ENCODE assay signal across 29 mouse cellular contexts in the genomic region with DNA sequence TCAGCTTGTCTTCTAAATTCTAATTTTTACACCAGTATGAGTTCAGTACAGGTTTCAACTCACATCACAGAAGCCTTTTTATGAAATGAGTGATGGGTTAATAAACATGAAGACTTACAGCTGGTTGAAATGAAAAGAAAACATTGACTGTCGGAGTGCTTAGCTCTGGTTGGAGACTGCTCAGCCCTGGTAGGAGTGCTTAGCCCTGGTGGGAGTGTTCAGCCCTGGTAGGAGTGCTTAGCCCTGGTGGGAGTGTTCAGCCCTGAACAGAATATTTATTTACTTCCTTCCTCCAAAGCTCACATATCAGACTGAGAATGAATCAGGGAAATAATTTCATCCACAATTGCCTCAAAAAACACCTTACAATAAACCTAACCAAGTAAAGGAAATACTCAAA.
DNase-seq lines count a peak whose midpoint lies in the region; ATAC-seq and TF ChIP-seq lines count a peak whose summit lies in the region.
"Had no signal": no experiment of that assay in that cellular context is flagged by ENCODE, and none has a peak within 500 bp of the region (broad histone marks: within the 10 kb centered on the region; RNA-seq: fewer than 3 reads in every experiment).

No protein-coding gene starts in this region.

- H3K27me3 ChIP-seq in kidney, embryonic 15.5 days = no peaks in the 10 kb centered on the region
- H3K27me3 ChIP-seq in kidney, postnatal 0 days (ENCODE audit: insufficient read depth, low read length) = no peaks in the 10 kb centered on the region
- H3K27me3 ChIP-seq: CH12.LX; embryonic facial prominence, embryonic 13.5 days; embryonic facial prominence, embryonic 15.5 days; forebrain, embryonic 12.5 days; Patski had no signal

- 18% methylated on average over 1 of the region's 1 CpGs for WGBS in kidney, embryonic 15.5 days
- WGBS in kidney, postnatal 0 days = 27% methylated on average over 1 of the region's 1 CpGs

- H3K36me3 ChIP-seq in kidney, embryonic 15.5 days = no peaks in the 10 kb centered on the region
- H3K36me3 ChIP-seq in kidney, postnatal 0 days (ENCODE audit: insufficient read depth, low read length) = no peaks in the 10 kb centered on the region
- H3K36me3 ChIP-seq: embryonic facial prominence, embryonic 13.5 days; embryonic facial prominence, embryonic 15.5 days; forebrain, embryonic 10.5 days; forebrain, embryonic 12.5 days; G1E had no signal

- ATAC-seq in frontal cortex, adult (ENCODE audit: low TSS enrichment) = 0 out of 2 replicates have a peak, but pooled peaks have one; percentile 31
- peak; percentile 90 for ATAC-seq in kidney, embryonic 15.5 days (replicated peaks; ENCODE audit: low FRiP score)
- peak; percentile 63; the same call in 1 of the 2 replicates for ATAC-seq in kidney, postnatal 0 days (replicated peaks; ENCODE audit: low FRiP score, low read depth)
- ATAC-seq: activated CD4-positive, CD25-positive, alpha-beta regulatory T cell, adult 4 months; CD4-positive, CD25-positive, alpha-beta regulatory T cell, adult 4 months; forebrain, embryonic 14.5 days; Patski had no signal

- TF ChIP-seq CTCF in kidney, postnatal 0 days (IDR thresholded peaks at IDR 0.05; ENCODE audit: low read depth) = no peak

- no peak overlapping the region for H3K4me2 ChIP-seq in kidney, embryonic 15.5 days
- H3K4me2 ChIP-seq in kidney, postnatal 0 days (ENCODE audit: low read length) = no peak overlapping the region
- H3K4me2 ChIP-seq: embryonic facial prominence, embryonic 13.5 days; embryonic facial prominence, embryonic 15.5 days; forebrain, embryonic 12.5 days had no signal

- no peaks in the 10 kb centered on the region for H3K4me1 ChIP-seq in kidney, embryonic 15.5 days
- H3K4me1 ChIP-seq in kidney, postnatal 0 days (replicated peaks; ENCODE audit: insufficient read depth, low read length) = no peaks in the 10 kb centered on the region
- H3K4me1 ChIP-seq: embryonic facial prominence, embryonic 13.5 days; embryonic facial prominence, embryonic 15.5 days; forebrain, embryonic 10.5 days; forebrain, embryonic 12.5 days had no signal

- no peak overlapping the region for H3K9ac ChIP-seq in kidney, embryonic 15.5 days
- no peak overlapping the region for H3K9ac ChIP-seq in kidney, postnatal 0 days (ENCODE audit: low read depth, low read length)
- H3K9ac ChIP-seq: embryonic facial prominence, embryonic 13.5 days; embryonic facial prominence, embryonic 15.5 days; forebrain, embryonic 12.5 days had no signal

- no peaks in the 10 kb centered on the region for H3K9me3 ChIP-seq in kidney, embryonic 15.5 days (replicated peaks)
- no peaks in the 10 kb centered on the region for H3K9me3 ChIP-seq in kidney, postnatal 0 days (replicated peaks; ENCODE audit: low read length)
- H3K9me3 ChIP-seq: embryonic facial prominence, embryonic 13.5 days; embryonic facial prominence, embryonic 15.5 days; forebrain, embryonic 10.5 days; forebrain, embryonic 12.5 days had no signal

- DNase-seq in frontal cortex, adult 2 months (ENCODE audit: extremely low spot score in 1 of 2, low spot score in 1 of 2) = no peak
- DNase-seq in kidney, postnatal 25 days = no peak
- peak; percentile 48 for DNase-seq in kidney, postnatal 0 days (ENCODE audit: low spot score)
- DNase-seq in kidney, adult 11 months = no peak
- peak; percentile 6 for DNase-seq in kidney, postnatal 14 days
- DNase-seq in kidney, adult 18-20 months = no peak
- DNase-seq: adrenal gland, adult 8-10 months; adrenal gland, postnatal 14 days; adrenal gland, postnatal 36 days; B cell, adult 2 months; cerebellum, adult 11-12 months; cerebellum, adult 2 months; cerebellum, adult 9-10 months; cerebellum, postnatal 14 days; cerebellum, postnatal 36 days; embryo, embryonic 11 days had no signal

- H3K4me3 ChIP-seq in kidney, embryonic 15.5 days (replicated peaks) = no peak overlapping the region
- H3K4me3 ChIP-seq in kidney, postnatal 0 days (replicated peaks; ENCODE audit: low read depth, low read length) = no peak overlapping the region
- H3K4me3 ChIP-seq: embryonic facial prominence, embryonic 13.5 days; embryonic facial prominence, embryonic 15.5 days; erythroblast, embryonic 14.5 days; forebrain, embryonic 10.5 days; forebrain, embryonic 12.5 days had no signal

- no peak overlapping the region for H3K27ac ChIP-seq in kidney, embryonic 15.5 days
- no peak overlapping the region for H3K27ac ChIP-seq in kidney, postnatal 0 days
- H3K27ac ChIP-seq: embryonic facial prominence, embryonic 13.5 days; embryonic facial prominence, embryonic 15.5 days; forebrain, embryonic 10.5 days; forebrain, embryonic 12.5 days had no signal

Comparison
In these comparisons a context has a peak if more than half of its experiments do, and no peak if none do; other contexts are left out.
1. DNase-seq: peak in kidney, postnatal 0 days (single experiment) and kidney, postnatal 14 days (single experiment); none in frontal cortex, adult 2 months (0 of 2), kidney, postnatal 25 days (0 of 2), kidney, adult 11 months (single experiment) and kidney, adult 18-20 months (single experiment).
2. ATAC-seq: peak in every context shown above with its lines; median percentile 90 in kidney, embryonic 15.5 days; 63 in kidney, postnatal 0 days; 31 in frontal cortex, adult.